Mouse (Mus musculus) liver, embryonic 14 days (tissue): Measurements from ENCODE around the gene Gm10696. TPM values are rescaled to one million over a fixed set of nuclear protein-coding genes. Genes with fewer than 3 reads are reported as not detected.

Experiments used
- polyA plus RNA-seq: library from polyadenylated mRNA; depleted of rRNA; stranded (reverse); fragments of >200 nt; gene quantifications from 2 replicates; pipeline ENCODE4 v1.2.3, GENCODE M21; 2012; rRNA removed

Gm10696 gene
- polyA plus RNA-seq, result not detected in 2 replicates

GRCm38 (mm10) chr3:94178093-94178492 lies at the start of gene Gm10696:
Gm10696 (minus strand) TSS chr3:94178193.

GRCm38 (mm10) chr3:94196414-94196813 lies 18.4 kb upstream of the Gm10696 start, which contains the start of gene Gm5286:
Gm5286 (plus strand) TSS chr3:94196714.

Other genes with a start within 250 kb of the Gm10696 start
- not detected in 2 replicates for gene Gm9117, start 234.7 kb downstream of the Gm10696 start, polyA plus RNA-seq
- gene Tdpoz5, start 216.9 kb downstream of the Gm10696 start, polyA plus RNA-seq, result not detected in 2 replicates
- gene Gm9125, start 123.3 kb downstream of the Gm10696 start, polyA plus RNA-seq, result not detected in 2 replicates
- gene Gm10697, start 105.5 kb downstream of the Gm10696 start, polyA plus RNA-seq, result not detected in 2 replicates
- not detected in 2 replicates for gene Gm5286, start 18.5 kb upstream of the Gm10696 start, polyA plus RNA-seq
- gene Gm4778, start 85.8 kb upstream of the Gm10696 start, polyA plus RNA-seq, result not detected in 2 replicates
- gene Them4, start 131.9 kb upstream of the Gm10696 start, polyA plus RNA-seq, result 1.2 and 1.3 TPM in 2 replicates
- not detected in 2 replicates for gene Them5, start 163.9 kb upstream of the Gm10696 start, polyA plus RNA-seq
- gene C2cd4d, start 184.2 kb upstream of the Gm10696 start, polyA plus RNA-seq, result 0.02 and 0.03 TPM in 2 replicates
- 0.57 and 0.76 TPM in 2 replicates for gene Rorc, start 194.6 kb upstream of the Gm10696 start, polyA plus RNA-seq
- 0.01 TPM in 2 replicates for gene Lingo4, start 220.3 kb upstream of the Gm10696 start, polyA plus RNA-seq
- gene Tdrkh, start 235.1 kb upstream of the Gm10696 start, polyA plus RNA-seq, result 2.4 and 3.3 TPM in 2 replicates